Mouse (Mus musculus) MEL (cell line): ENCODE data around the gene Sfr1. TPM values are rescaled to one million over a fixed set of nuclear protein-coding genes. Genes with fewer than 3 reads are reported as not detected.

Experiments
- DNase-seq: peaks from one replicate; pipeline ENCODE4 v3.0.0; 2011; ENCODE audit warnings: low read depth, low spot score
- H3K27ac ChIP-seq: 2 replicates; pipeline ENCODE4 v1.5.1; 2012; ENCODE audit warnings: low read depth, mild to moderate bottlenecking, control low read depth, low read length, moderate library complexity; ENCODE audit not compliant: control insufficient read depth
- H3K27me3 ChIP-seq, 2 experiments: fragments of 150-350 bp in 1 of 2; sonication (generic) in 1 of 2; 2 replicates each; pipeline ENCODE4 v1.6.1; 2012; ENCODE audit warnings: low read length in 2 of 2, mild to moderate bottlenecking in 2 of 2, improper control_type of control experiment in 1 of 2, moderate library complexity in 1 of 2; ENCODE audit not compliant: insufficient read depth in 2 of 2, control insufficient read depth in 1 of 2
- H3K36me3 ChIP-seq, 2 experiments: 2 replicates each; pipeline ENCODE4 v1.6.1; 2012 to 2014; ENCODE audit warnings: low read length in 2 of 2, improper control_type of control experiment in 1 of 2, inconsistent platforms in 1 of 2, mild to moderate bottlenecking in 1 of 2; ENCODE audit not compliant: insufficient read depth in 2 of 2, control insufficient read depth in 1 of 2
- H3K4me1 ChIP-seq, 2 experiments: fragments of 150-350 bp in 1 of 2; sonication (generic) in 1 of 2; 2 replicates each; pipeline ENCODE4 v1.6.1; 2012; ENCODE audit warnings: low read length in 2 of 2, improper control_type of control experiment in 1 of 2, mild to moderate bottlenecking in 1 of 2; ENCODE audit not compliant: insufficient read depth in 2 of 2, control insufficient read depth in 1 of 2
- H3K4me3 ChIP-seq, 2 experiments: fragments of 150-350 bp in 1 of 2; sonication (generic) in 1 of 2; 2 replicates each; pipeline ENCODE4 v1.5.1; 2012; ENCODE audit warnings: low read depth in 2 of 2, low read length in 2 of 2, mild to moderate bottlenecking in 2 of 2, moderate library complexity in 2 of 2, control low read depth in 1 of 2, improper control_type of control experiment in 1 of 2; ENCODE audit not compliant: control insufficient read depth in 1 of 2, insufficient read depth in 1 of 2
- H3K79me2 ChIP-seq: 2 replicates; pipeline ENCODE4 v1.6.1; 2012; ENCODE audit warnings: mild to moderate bottlenecking, low read length, moderate library complexity; ENCODE audit not compliant: control insufficient read depth, poor library complexity, insufficient read depth
- H3K9ac ChIP-seq: 2 replicates; pipeline ENCODE4 v1.6.1; 2012; ENCODE audit warnings: low read depth, mild to moderate bottlenecking, control low read depth, low read length, moderate library complexity; ENCODE audit not compliant: control insufficient read depth, poor library complexity, severe bottlenecking
- H3K9me3 ChIP-seq: fragments of 150-350 bp; sonication (generic); replicated peaks from 2 replicates; pipeline ENCODE4 v1.6.1; 2012; ENCODE audit warnings: mild to moderate bottlenecking, low read length, improper control_type of control experiment, moderate library complexity; ENCODE audit not compliant: insufficient read depth
- BHLHE40 ChIP-seq: IDR thresholded peaks from 2 replicates; pipeline ENCODE4 v1.6.1; 2012; ENCODE audit warnings: low read depth, mild to moderate bottlenecking, inconsistent platforms, low read length, improper control_type of control experiment, borderline replicate concordance
- CHD1 ChIP-seq: IDR thresholded peaks from 2 replicates; pipeline ENCODE4 v1.6.1; 2012; ENCODE audit warnings: low read depth, mild to moderate bottlenecking, inconsistent platforms, low read length, improper control_type of control experiment
- CHD2 ChIP-seq: IDR thresholded peaks from 2 replicates; pipeline ENCODE4 v1.6.1; 2011; ENCODE audit warnings: low read length, improper control_type of control experiment
- CTCF ChIP-seq, 3 experiments: IDR thresholded peaks in 2 of 3; conservative IDR thresholded peaks in 1 of 3; 2 replicates each; pipeline ENCODE4 v1.5.1; 2011 to 2012; ENCODE audit warnings: low read length in 3 of 3, low read depth in 2 of 3, mild to moderate bottlenecking in 2 of 3, improper control_type of control experiment in 1 of 3, inconsistent platforms in 1 of 3, mixed read lengths in 1 of 3, moderate library complexity in 1 of 3; ENCODE audit not compliant: control insufficient read depth in 1 of 3, insufficient read depth in 1 of 3, poor library complexity in 1 of 3, severe bottlenecking in 1 of 3
- ELF1 ChIP-seq: IDR thresholded peaks from 2 replicates; pipeline ENCODE4 v1.6.1; 2014; ENCODE audit warnings: low read depth, mild to moderate bottlenecking, inconsistent platforms, low read length, improper control_type of control experiment, moderate library complexity
- EP300 ChIP-seq, 2 experiments: IDR thresholded peaks; 2 replicates each; pipeline ENCODE4 v1.6.1; 2011; ENCODE audit warnings: improper control_type of control experiment in 2 of 2, low read length in 2 of 2, low read depth in 1 of 2, mild to moderate bottlenecking in 1 of 2
- ETS1 ChIP-seq: IDR thresholded peaks from 2 replicates; pipeline ENCODE4 v1.6.1; 2012; ENCODE audit warnings: low read depth, mild to moderate bottlenecking, inconsistent platforms, low read length, improper control_type of control experiment, moderate library complexity
- HCFC1 ChIP-seq: IDR thresholded peaks from 2 replicates; pipeline ENCODE4 v1.6.1; 2012; ENCODE audit warnings: low read depth, mild to moderate bottlenecking, inconsistent platforms, low read length, improper control_type of control experiment, moderate library complexity
- JUND ChIP-seq: IDR thresholded peaks from 2 replicates; pipeline ENCODE4 v1.6.1; 2011; ENCODE audit warnings: low read depth, mild to moderate bottlenecking, improper control_type of control experiment, low read length
- KAT2A ChIP-seq: conservative IDR thresholded peaks from 2 replicates; pipeline ENCODE4 v1.6.1; 2012; ENCODE audit warnings: low read depth, low read length, improper control_type of control experiment, inconsistent platforms
- MAFK ChIP-seq: IDR thresholded peaks from 2 replicates; pipeline ENCODE4 v1.6.1; 2011; ENCODE audit warnings: low read depth, mild to moderate bottlenecking, low read length, improper control_type of control experiment, borderline replicate concordance
- MAX ChIP-seq: IDR thresholded peaks from 2 replicates; pipeline ENCODE4 v1.6.1; 2011; ENCODE audit warnings: low read length, improper control_type of control experiment
- MAZ ChIP-seq: IDR thresholded peaks from 2 replicates; pipeline ENCODE4 v1.6.1; 2012; ENCODE audit warnings: low read depth, mild to moderate bottlenecking, inconsistent platforms, low read length, improper control_type of control experiment
- MEF2A ChIP-seq: IDR thresholded peaks from 2 replicates; pipeline ENCODE4 v1.6.1; 2014; ENCODE audit warnings: low read depth, mild to moderate bottlenecking, inconsistent platforms, low read length, improper control_type of control experiment; ENCODE audit not compliant: poor library complexity, insufficient replicate concordance, severe bottlenecking; ENCODE audit errors: extremely low read depth
- MXI1 ChIP-seq: IDR thresholded peaks from 2 replicates; pipeline ENCODE4 v1.6.1; 2011; ENCODE audit warnings: mild to moderate bottlenecking, low read depth, low read length, improper control_type of control experiment
- MYB ChIP-seq: IDR thresholded peaks from 2 replicates; pipeline ENCODE4 v1.6.1; 2011; ENCODE audit warnings: mild to moderate bottlenecking, low read depth, low read length, improper control_type of control experiment
- NELFE ChIP-seq: IDR thresholded peaks from 2 replicates; pipeline ENCODE4 v1.6.1; 2011; ENCODE audit warnings: low read depth, low read length, improper control_type of control experiment
- NRF1 ChIP-seq: IDR thresholded peaks from 2 replicates; pipeline ENCODE4 v1.6.1; 2014; ENCODE audit warnings: low read depth, mild to moderate bottlenecking, inconsistent platforms, low read length, improper control_type of control experiment, moderate library complexity; ENCODE audit not compliant: poor library complexity, insufficient read depth, severe bottlenecking
- POLR2AphosphoS2 ChIP-seq: IDR thresholded peaks from 2 replicates; pipeline ENCODE4 v1.6.1; 2011; ENCODE audit warnings: low read length, improper control_type of control experiment
- POLR2AphosphoS5 ChIP-seq: IDR thresholded peaks from 2 replicates; pipeline ENCODE4 v1.6.1; 2012; ENCODE audit warnings: low read depth, borderline replicate concordance, mild to moderate bottlenecking, inconsistent platforms, low read length, moderate library complexity, mixed read lengths
- RAD21 ChIP-seq: IDR thresholded peaks from 2 replicates; pipeline ENCODE4 v1.6.1; 2011; ENCODE audit warnings: mild to moderate bottlenecking, low read depth, low read length, improper control_type of control experiment
- RCOR1 ChIP-seq: IDR thresholded peaks from 2 replicates; pipeline ENCODE4 v1.6.1; 2012; ENCODE audit warnings: low read depth, mild to moderate bottlenecking, inconsistent platforms, low read length, improper control_type of control experiment
- SIN3A ChIP-seq: IDR thresholded peaks from 2 replicates; pipeline ENCODE4 v1.6.1; 2012; ENCODE audit warnings: low read length, improper control_type of control experiment, inconsistent platforms
- SMC3 ChIP-seq: IDR thresholded peaks from 2 replicates; pipeline ENCODE4 v1.6.1; 2011; ENCODE audit warnings: low read depth, low read length, improper control_type of control experiment
- TAL1 ChIP-seq: IDR thresholded peaks from 2 replicates; pipeline ENCODE4 v1.6.1; 2012; ENCODE audit warnings: mild to moderate bottlenecking, inconsistent platforms, low read length, moderate library complexity, mixed read lengths
- TBP ChIP-seq: IDR thresholded peaks from 2 replicates; pipeline ENCODE4 v1.8.0; 2011; ENCODE audit warnings: low read depth, low read length, improper control_type of control experiment
- TCF12 ChIP-seq: IDR thresholded peaks from 2 replicates; pipeline ENCODE4 v1.6.1; 2014; ENCODE audit warnings: low read depth, mild to moderate bottlenecking, inconsistent platforms, low read length, improper control_type of control experiment, moderate library complexity
- UBTF ChIP-seq: IDR thresholded peaks from 2 replicates; pipeline ENCODE4 v1.6.1; 2012; ENCODE audit warnings: low read depth, mild to moderate bottlenecking, inconsistent platforms, low read length, improper control_type of control experiment, moderate library complexity, borderline replicate concordance; ENCODE audit not compliant: insufficient read depth
- USF1 ChIP-seq: IDR thresholded peaks from 2 replicates; pipeline ENCODE4 v1.6.1; 2014; ENCODE audit warnings: low read depth, mild to moderate bottlenecking, inconsistent platforms, low read length, improper control_type of control experiment, moderate library complexity
- USF2 ChIP-seq, 2 experiments: IDR thresholded peaks; 2 replicates each; pipeline ENCODE4 v1.6.1; 2011 to 2012; ENCODE audit warnings: improper control_type of control experiment in 2 of 2, low read length in 2 of 2, borderline replicate concordance in 1 of 2, inconsistent platforms in 1 of 2, low read depth in 1 of 2, mild to moderate bottlenecking in 1 of 2; ENCODE audit not compliant: insufficient read depth in 1 of 2
- ZC3H11A ChIP-seq: IDR thresholded peaks from 2 replicates; pipeline ENCODE4 v1.6.1; 2012; ENCODE audit warnings: low read depth, mild to moderate bottlenecking, inconsistent platforms, low read length, improper control_type of control experiment
- ZKSCAN1 ChIP-seq: IDR thresholded peaks from 2 replicates; pipeline ENCODE4 v1.6.1; 2012; ENCODE audit warnings: low read depth, mild to moderate bottlenecking, inconsistent platforms, low read length, improper control_type of control experiment, moderate library complexity
- ZMIZ1 ChIP-seq: IDR thresholded peaks from 2 replicates; pipeline ENCODE4 v1.6.1; 2012; ENCODE audit warnings: low read depth, mild to moderate bottlenecking, inconsistent platforms, low read length, improper control_type of control experiment, moderate library complexity
- ZNF384 ChIP-seq: IDR thresholded peaks from 2 replicates; pipeline ENCODE4 v1.6.1; 2012; ENCODE audit warnings: low read depth, mild to moderate bottlenecking, inconsistent platforms, low read length, improper control_type of control experiment
- polyA plus RNA-seq, 2 experiments: library from polyadenylated mRNA; stranded (reverse) in 1 of 2; unstranded in 1 of 2; fragments of >175 nt in 1 of 2; fragments of >200 nt in 1 of 2; gene quantifications; 2 replicates each; pipeline versions ENCODE4 v1.2.1 to v1.2.4; 2012; ENCODE audit warnings: low replicate concordance in 2 of 2, low read depth in 1 of 2; ENCODE audit not compliant: insufficient read length in 2 of 2, insufficient read depth in 1 of 2, missing spikeins in 1 of 2
- total RNA-seq: library from RNA; depleted of rRNA; stranded (reverse); fragments of 300-350 nt; gene quantifications from 2 replicates; pipeline ENCODE4 v1.2.3, GENCODE M21; 2012; rRNA removed

Sfr1 gene
- total RNA-seq, result 74.0 and 80.9 TPM in 2 replicates
- 10 to 100 TPM in 1 of 2 experiments, not detected in 1; 91.0 TPM for polyA plus RNA-seq

- H3K9me3 ChIP-seq, result no peaks in the 10 kb centered on the region
- H3K36me3 ChIP-seq, result peaks cover 18 to 19% of the 10 kb centered on the region in 2 experiments
- H3K4me3 ChIP-seq, result peak within 1 kb of the TSS; percentile 69 to 94
- H3K4me1 ChIP-seq, result peaks cover 2 to 3% of the 10 kb centered on the region in 2 experiments; a peak in 2 of 4 replicates
- peak within 1 kb of the TSS; percentile 88 for H3K9ac ChIP-seq
- peaks cover 3% of the 10 kb centered on the region for H3K79me2 ChIP-seq
- H3K27ac ChIP-seq, result peak within 1 kb of the TSS; percentile 87
- H3K27me3 ChIP-seq, result no peaks in the 10 kb centered on the region
- DNase-seq, result peak; percentile 98
- TF ChIP-seq JUND (no peak), ZC3H11A (0 out of 2 replicates have a peak, but pooled peaks have one; percentile 14), HCFC1 (peak; percentile 69), USF1 (peak; percentile 39; the same call in 1 of the 2 replicates), POLR2AphosphoS2 (peak; percentile 89; the same call in 1 of the 2 replicates), UBTF (no peak), ZMIZ1 (peak; percentile 78; the same call in 1 of the 2 replicates), MAX (no peak), ETS1 (no peak), EP300 (IDR thresholded peaks at IDR 0.05; ENCODE audit: low read depth in 1 of 2, low read length in 2 of 2) (no peak), CTCF (IDR thresholded peaks at IDR 0.05 in 2 of 3, conservative IDR thresholded peaks at IDR 0.05 in 1 of 3; ENCODE audit: control insufficient read depth in 1 of 3, insufficient read depth in 1 of 3, low read depth in 2 of 3, low read length in 3 of 3, poor library complexity in 1 of 3, severe bottlenecking in 1 of 3) (peak in 2 of 3 experiments; percentile 70 to 82; a peak in 5 of 6 replicates), MEF2A (no peak), ZNF384 (no peak), POLR2AphosphoS5 (no peak), RAD21 (no peak), TBP (peak; percentile 53; the same call in 1 of the 2 replicates), ZKSCAN1 (no peak), SIN3A (peak; percentile 29; the same call in 1 of the 2 replicates), CHD1 (no peak), RCOR1 (no peak; the same call in 1 of the 2 replicates), ELF1 (peak; percentile 34), BHLHE40 (no peak), MXI1 (peak; percentile 48; the same call in 1 of the 2 replicates), SMC3 (peak; percentile 43), NELFE (peak; percentile 98), TCF12 (no peak), TAL1 (no peak), NRF1 (peak; percentile 84), USF2 (IDR thresholded peaks at IDR 0.05; ENCODE audit: borderline replicate concordance in 1 of 2, insufficient read depth in 1 of 2, low read depth in 1 of 2, low read length in 2 of 2) (no peak), MAZ (peak; percentile 45; the same call in 1 of the 2 replicates), KAT2A (no peak; the same call in 1 of the 2 replicates), CHD2 (no peak), MYB (no peak), MAFK (no peak)
These were observed at the start of gene Sfr1 for GRCm38 (mm10) chr19:47731071-47731881. Sfr1 (plus strand) TSS chr19:47731682.
